Mouse (Mus musculus) inflammation-experienced regulatory T-cells, adult 6 months (primary cell): Measurements from ENCODE around the gene Carns1. TPM values are rescaled to one million over a fixed set of nuclear protein-coding genes. Genes with fewer than 3 reads are reported as not detected.

ENCODE experiments used
- ATAC-seq: one replicate; pipeline ENCODE4 v1.8.0; 2017
- polyA plus RNA-seq, 3 experiments: library from polyadenylated mRNA; unstranded; fragments of 100-300 nt; shearing (Covaris generic); gene quantifications; one replicate each; pipeline ENCODE4 v1.2.1; 2017

The Carns1 gene
- polyA plus RNA-seq, 3 experiments from 2014 or later: 5.2 to 12.9 (median 11.9) TPM

DNA sequence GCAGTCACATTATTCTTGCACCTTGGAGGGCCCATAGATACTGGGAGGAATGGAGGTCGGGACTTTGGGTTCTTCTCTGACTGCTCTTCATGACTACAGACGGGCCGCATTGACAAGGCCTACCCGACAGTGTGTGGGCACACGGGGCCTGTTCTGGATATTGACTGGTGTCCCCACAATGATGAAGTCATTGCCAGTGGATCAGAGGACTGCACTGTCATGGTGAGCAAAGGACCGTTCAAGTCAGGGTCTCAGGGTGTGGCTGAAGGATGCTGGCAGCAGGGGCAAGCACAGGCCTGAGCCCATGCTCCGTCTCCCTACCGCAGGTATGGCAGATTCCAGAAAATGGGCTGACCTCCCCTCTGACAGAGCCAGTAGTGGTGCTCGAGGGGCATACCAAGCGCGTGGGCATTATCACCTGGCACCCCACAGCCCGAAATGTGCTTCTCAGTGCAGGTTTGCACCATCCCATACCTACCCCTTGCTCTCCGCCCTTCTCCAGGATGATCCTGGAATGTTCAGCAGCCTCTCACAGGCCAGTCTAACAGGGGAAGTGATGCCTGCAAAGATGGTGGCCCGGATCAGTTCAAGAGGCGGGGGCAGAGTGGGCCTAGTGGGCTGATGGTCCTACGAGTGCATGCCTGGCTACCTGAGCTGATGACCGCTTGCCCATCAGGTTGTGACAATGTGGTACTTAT lies 25.4 kb downstream of the Carns1 start:
- no peak for ATAC-seq

DNA sequence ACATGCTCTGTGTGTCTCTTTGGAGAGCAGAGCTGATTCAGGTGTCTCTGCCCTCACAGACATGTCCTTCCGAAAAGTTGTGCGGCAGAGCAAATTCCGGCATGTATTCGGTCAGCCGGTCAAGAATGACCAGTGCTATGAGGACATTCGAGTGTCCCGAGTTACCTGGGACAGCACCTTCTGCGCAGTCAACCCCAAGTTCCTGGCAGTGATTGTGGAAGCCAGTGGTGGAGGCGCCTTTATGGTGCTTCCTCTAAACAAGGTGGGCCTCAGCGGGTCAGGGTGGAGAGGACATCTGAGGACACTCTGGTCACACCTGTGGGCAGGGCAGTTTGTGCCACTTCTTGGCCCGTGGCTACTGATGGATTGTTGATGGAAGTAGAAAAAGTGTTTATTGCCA lies 26.0 kb downstream of the Carns1 start:
- ATAC-seq: no peak

DNA sequence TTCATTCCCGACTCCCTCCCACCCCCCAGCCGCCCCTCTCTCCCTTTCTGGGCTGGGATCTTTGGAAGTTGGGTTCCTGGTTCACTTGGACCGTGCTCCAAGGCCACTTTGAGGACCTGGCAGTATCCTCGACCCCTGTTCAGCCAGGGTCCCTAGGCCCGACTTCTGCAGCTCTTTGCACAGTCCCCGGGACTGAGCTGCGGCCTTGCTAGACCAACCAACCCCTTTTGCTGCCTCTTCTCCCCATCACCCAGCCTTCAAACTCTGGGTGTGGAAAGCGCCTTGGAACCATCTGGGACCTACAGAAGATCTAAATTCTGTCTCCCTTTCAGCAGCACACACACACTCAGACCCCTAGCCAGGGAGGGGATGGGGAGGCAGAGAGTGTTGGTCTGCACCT lies 26.5 kb downstream of the Carns1 start:
- ATAC-seq: no peak

DNA sequence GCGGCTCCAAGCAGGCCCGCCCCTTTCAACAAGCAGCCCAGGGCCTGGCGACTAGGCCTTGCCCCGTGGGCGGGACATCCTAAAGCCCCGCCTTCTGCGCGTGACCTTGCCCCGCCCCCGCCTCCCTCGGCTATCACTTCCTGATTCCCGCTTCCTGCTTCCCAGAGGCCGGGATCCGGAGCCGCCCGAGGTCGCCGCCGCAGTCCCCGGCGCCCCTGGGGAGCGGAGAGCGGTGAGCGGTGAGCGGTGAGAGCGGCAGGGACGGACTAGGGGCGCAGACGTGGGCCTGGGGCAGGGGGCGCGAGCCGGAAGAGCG lies 26.8 kb downstream of the Carns1 start, which contains the start of gene Coro1b:
Coro1b (plus strand) TSS at position 129 of the 316 bp plus-strand sequence.
- peak; percentile 97 for ATAC-seq

DNA sequence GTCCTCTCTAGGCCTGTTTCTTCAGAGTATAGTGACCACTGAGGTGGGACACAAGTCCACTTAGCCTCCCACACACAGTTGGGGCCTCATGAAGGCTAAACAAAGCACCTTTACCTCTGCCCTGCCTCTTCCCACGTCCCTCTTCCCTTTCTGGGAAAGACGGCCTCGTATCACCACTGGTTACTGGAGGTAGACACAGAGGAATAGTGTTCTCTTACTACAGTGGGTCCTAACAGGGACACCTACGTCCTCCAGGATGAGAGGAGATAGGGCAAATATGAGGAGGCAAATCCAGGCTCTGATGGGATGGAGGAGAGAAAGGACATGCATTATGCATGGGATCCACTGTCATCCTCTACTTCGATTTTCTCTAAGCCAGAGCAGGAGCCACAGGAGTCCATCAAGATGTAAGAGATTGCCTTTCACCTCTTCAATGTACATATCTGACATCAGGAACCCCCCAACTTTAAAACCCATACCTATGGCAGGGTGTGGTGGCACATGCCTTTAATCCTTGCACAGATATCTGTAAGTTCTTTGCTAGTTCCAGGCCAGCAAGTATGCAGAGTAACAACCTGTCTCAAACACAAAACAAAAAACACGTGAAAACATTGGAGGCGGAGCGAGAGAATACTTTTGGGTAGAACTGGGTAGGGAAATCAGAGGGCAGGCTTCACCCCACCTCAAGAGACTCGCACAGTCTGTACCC lies 27.3 kb downstream of the Carns1 start:
- ATAC-seq: no peak

DNA sequence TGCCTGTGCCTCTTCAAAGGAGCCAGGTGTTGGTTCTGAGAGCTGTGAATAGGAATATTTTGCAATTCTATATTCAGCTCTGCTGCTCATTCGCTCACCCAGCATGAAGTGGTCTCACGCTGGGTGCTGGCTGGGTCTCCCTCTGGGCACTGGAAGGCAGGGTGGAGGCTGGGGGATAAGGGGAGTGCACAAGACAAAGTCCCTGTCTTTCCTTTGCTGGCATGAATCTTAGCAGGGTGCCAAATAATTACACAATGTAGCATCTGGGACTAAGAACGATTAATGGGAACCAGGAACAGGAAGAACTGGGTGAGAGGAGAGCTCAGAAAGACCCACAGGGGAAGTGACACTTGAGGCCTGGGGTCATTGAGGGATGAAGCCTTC lies 28.3 kb downstream of the Carns1 start:
- no peak for ATAC-seq

- ATAC-seq: no peak
Measured at GRCm38 (mm10) chr19:4146366-4147021, 28.8 kb downstream of the Carns1 start.

- ATAC-seq: no peak
Measured at GRCm38 (mm10) chr19:4145936-4146335, 29.3 kb downstream of the Carns1 start.

- ATAC-seq: no peak
Measured at GRCm38 (mm10) chr19:4144550-4145498, 30.5 kb downstream of the Carns1 start.

DNA sequence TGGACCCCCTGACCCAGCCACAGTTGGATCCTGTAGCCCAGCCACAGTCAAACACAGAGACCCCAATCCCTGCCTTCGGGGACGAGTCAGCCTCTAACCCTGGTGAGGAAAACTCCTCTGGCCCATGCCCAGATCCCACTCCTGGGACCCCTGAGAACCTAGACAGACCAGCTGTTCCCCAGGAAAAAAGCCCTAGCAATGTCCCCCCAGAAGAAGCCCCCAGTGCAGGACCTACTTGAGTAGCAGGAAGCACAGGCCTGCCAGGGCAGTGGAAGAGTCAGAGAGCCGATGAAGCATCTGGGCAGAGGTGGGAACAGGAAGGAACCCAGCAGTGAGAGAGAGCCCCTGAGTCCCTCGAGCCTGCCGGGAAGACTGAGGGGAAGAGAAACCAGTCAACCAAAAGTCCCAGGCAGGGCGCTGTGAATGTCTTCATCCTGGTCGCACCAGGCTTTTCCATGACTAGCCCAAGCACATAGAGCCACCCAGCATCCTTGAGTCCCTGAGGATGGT lies 31.5 kb downstream of the Carns1 start, which contains the start of gene Cabp4:
Cabp4 (minus strand) TSS at position 275 of the 510 bp plus-strand sequence.
- ATAC-seq: no peak

DNA sequence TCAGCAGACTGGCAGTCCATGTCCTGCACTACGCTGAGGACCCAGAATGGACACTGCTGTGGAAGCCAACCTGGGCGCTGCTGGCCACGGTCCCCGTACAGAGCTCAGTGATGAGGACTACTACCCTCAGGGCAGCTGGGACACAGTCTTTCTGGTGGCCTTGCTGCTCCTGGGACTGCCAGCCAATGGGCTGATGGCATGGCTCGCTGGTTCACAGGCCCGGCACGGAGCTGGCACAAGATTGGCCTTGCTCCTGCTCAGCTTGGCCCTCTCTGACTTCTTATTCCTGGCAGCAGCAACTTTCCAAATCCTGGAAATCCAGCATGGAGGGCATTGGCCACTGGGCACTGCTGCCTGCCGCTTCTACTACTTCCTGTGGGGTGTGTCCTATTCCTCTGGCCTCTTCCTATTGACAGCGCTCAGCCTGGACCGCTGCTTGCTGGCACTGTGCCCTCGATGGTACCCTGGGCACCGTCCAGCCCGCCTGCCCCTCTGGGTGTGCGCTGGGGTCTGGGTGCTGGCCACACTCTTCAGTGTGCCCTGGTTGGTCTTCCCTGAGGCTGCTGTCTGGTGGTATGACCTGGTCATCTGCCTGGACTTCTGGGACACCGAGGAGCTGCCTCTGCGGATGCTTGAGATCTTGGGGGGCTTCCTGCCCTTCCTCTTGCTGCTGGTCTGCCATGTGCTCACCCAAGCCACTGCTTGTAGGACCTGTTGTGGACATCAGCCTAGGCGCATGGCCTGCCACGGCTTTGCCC lies 32.7 kb downstream of the Carns1 start:
- ATAC-seq: no peak

DNA sequence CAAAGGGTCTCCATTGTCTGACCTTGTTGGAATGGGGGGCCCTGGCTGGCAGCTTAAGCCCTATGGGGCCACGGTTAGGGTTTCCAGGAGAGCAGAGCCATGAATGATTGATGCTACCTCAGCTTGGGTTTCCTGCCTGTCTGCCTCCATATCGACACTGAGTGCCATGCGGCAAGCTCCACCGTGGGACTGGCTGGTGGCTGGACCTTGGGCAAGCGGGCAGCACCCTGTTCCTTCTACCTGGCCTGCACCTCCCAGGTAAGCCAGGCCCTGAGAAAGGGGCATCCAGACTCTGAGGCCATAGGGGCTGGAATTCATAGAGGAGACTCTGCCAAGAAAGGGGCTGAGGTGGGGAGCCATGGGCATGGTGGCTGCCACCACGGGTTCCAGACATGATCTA lies 35.1 kb downstream of the Carns1 start:
- ATAC-seq: no peak

- ATAC-seq: no peak
Measured at GRCm38 (mm10) chr19:4139446-4139845, 35.8 kb downstream of the Carns1 start, which contains the start of gene Gpr152. Gpr152 (plus strand) TSS chr19:4139787.

- no peak for ATAC-seq
Measured at GRCm38 (mm10) chr19:4137913-4138312, 37.4 kb downstream of the Carns1 start.

- no peak for ATAC-seq
Measured at GRCm38 (mm10) chr19:4136463-4136862, 38.8 kb downstream of the Carns1 start.

GRCm38 (mm10) chr19:4135963-4136345 lies 39.3 kb downstream of the Carns1 start:
- ATAC-seq: peak; percentile 74

DNA sequence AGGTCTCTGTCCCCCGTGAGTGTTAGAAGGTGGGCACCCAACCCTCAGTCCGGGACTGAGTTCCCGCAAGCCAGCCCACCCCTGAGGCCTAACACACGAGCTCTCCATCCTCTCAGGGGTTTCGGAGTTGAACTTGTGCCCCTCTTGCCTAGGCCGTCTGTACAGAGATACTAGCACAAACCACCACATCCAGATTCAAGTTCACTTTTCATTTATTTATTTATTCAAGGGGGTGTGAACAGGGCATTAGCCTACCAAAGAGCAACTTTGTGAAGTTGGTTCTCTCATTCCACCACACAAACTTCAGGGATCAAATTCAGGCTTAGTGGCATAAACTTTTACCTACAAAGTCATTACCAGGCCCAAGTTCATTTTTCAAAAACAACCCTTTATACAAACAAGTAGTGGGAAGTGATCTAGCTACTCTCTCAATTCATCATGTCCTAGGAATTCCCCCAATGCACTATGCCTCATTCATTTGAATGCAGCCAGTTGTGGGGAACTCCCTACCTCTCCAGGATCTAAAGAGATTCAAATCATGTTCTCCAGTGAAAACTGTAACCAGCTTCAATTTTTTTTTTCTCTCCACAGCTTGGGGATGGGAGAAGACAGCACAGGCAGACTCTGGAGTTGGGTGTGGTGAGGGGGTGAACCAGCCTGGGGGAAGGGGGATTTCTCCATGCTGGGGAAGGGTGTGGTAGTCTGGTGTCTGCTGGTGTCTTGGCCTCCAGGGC lies 39.9 kb downstream of the Carns1 start:
- peak; percentile 85 for ATAC-seq

DNA sequence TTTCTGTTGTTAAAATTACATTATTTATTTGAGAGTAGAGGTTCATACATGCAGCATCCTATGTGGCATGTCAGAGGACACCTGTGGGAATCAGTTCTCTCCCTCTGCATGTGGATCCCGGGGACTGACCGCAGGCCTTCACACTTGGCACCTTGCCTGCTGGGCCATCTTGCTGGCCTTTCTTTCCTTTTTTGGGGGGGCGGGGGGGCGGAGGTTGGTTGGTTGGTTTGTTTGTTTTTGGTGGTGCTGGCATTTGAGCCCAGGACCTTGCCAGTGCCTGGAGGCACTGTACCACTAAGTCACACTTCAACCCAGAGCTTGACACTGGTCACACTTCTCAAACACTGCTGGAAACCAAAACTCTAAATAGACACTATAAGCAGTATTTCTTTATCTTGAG lies 40.9 kb downstream of the Carns1 start:
- no peak for ATAC-seq

GRCm38 (mm10) chr19:4131768-4132167 lies 43.5 kb downstream of the Carns1 start:
- ATAC-seq: no peak

GRCm38 (mm10) chr19:4131075-4131474 lies 44.2 kb downstream of the Carns1 start:
- ATAC-seq: no peak

GRCm38 (mm10) chr19:4130106-4130505 lies 45.2 kb downstream of the Carns1 start:
- ATAC-seq: no peak
